Mouse (Mus musculus) embryonic fibroblast, embryonic 13.5 days (primary cell): ENCODE data around the gene Snrnp40.

Source experiments
- CTCF ChIP-seq: IDR thresholded peaks from 2 replicates; pipeline ENCODE4 v1.5.1; 2011; ENCODE audit warnings: mild to moderate bottlenecking, control low read depth, low read length, moderate library complexity, borderline replicate concordance; ENCODE audit not compliant: insufficient read depth
- POLR2A ChIP-seq: IDR thresholded peaks from 2 replicates; pipeline ENCODE4 v1.6.1; 2011; ENCODE audit warnings: low read depth, mild to moderate bottlenecking, control low read depth, low read length, moderate library complexity

- TF ChIP-seq POLR2A: no peak
- no peak for TF ChIP-seq CTCF
Measured at GRCm38 (mm10) chr4:130389496-130389895, 29.6 kb downstream of the Snrnp40 start.
